Mouse (Mus musculus) adrenal gland, postnatal 4 days (tissue): Measurements from ENCODE around the gene Ptafr. TPM values are rescaled to one million over a fixed set of nuclear protein-coding genes. Genes with fewer than 3 reads are reported as not detected.
A peak's percentile ranks its signal among the peaks of the same experiment; 100 is the strongest.

Source experiments
- DNase-seq, 2 experiments: peaks; one replicate each; pipeline ENCODE4 v3.0.0; 2021 to 2022; ENCODE audit warnings: low spot score in 2 of 2, mixed read lengths in 2 of 2
- long read RNA-seq, 2 experiments: library from polyadenylated mRNA; stranded (forward); transcript quantifications; one replicate each; pipeline ENCODE4 v2.0.0; 2021
- total RNA-seq, 2 experiments: library from RNA; stranded (reverse); gene quantifications; 2 replicates each; pipeline ENCODE4 v1.2.3; 2021

The Ptafr gene
- total RNA-seq, result 1 to 10 TPM; 2.1 to 2.4 TPM
- long read RNA-seq, experiment 1, partial matches to known transcripts, result 0 of 1 reads
- long read RNA-seq, experiment 1, other reads (novel, unspliced or antisense), result 1 of 1 reads
- long read RNA-seq, experiment 2, partial matches to known transcripts, result 0 of 1 reads
- long read RNA-seq, experiment 2, other reads (novel, unspliced or antisense), result 1 of 1 reads

- no peak for DNase-seq
Measured at GRCm38 (mm10) chr4:132563965-132564364, at the start of gene Ptafr. TSS of gene Ptafr (plus strand) at chr4:132564067.

- DNase-seq, result peak; percentile 66 to 75
Measured at GRCm38 (mm10) chr4:132514555-132515135, 49.2 kb upstream of the Ptafr start.

- peak; percentile 57 to 79 for DNase-seq
Measured at GRCm38 (mm10) chr4:132515369-132516155, 48.3 kb upstream of the Ptafr start.

- DNase-seq, result no peak
Measured at GRCm38 (mm10) chr4:132518066-132518465, 45.8 kb upstream of the Ptafr start.

GRCm38 (mm10) chr4:132519188-132519587 is 44.7 kb upstream of the Ptafr start:
- DNase-seq, result no peak

- no peak for DNase-seq
Measured at GRCm38 (mm10) chr4:132524321-132524741, 39.5 kb upstream of the Ptafr start.

GRCm38 (mm10) chr4:132524808-132525207 is 39.1 kb upstream of the Ptafr start:
- DNase-seq, result no peak

- DNase-seq, result no peak
Measured at GRCm38 (mm10) chr4:132526678-132527077, 37.2 kb upstream of the Ptafr start.

- no peak for DNase-seq
Measured at GRCm38 (mm10) chr4:132527917-132528522, 35.8 kb upstream of the Ptafr start.

- no peak for DNase-seq
Measured at GRCm38 (mm10) chr4:132529344-132529743, 34.5 kb upstream of the Ptafr start.

GRCm38 (mm10) chr4:132530033-132530804 is 33.6 kb upstream of the Ptafr start:
- DNase-seq, result no peak

- no peak for DNase-seq
Measured at GRCm38 (mm10) chr4:132532496-132532895, 31.4 kb upstream of the Ptafr start.

- DNase-seq, result peak; percentile 65 to 76
Measured at GRCm38 (mm10) chr4:132532981-132533916, 30.6 kb upstream of the Ptafr start, which contains the start of gene Atpif1. TSS of gene Atpif1 (minus strand) at chr4:132533659.

GRCm38 (mm10) chr4:132535406-132536121 is 28.3 kb upstream of the Ptafr start, which contains the start of gene Dnajc8:
TSS of gene Dnajc8 (plus strand) at chr4:132535550.
- peak; percentile 88 for DNase-seq

- no peak for DNase-seq
Measured at GRCm38 (mm10) chr4:132539481-132539880, 24.4 kb upstream of the Ptafr start.

- DNase-seq, result no peak
Measured at GRCm38 (mm10) chr4:132541413-132541812, 22.5 kb upstream of the Ptafr start.

GRCm38 (mm10) chr4:132542724-132543123 is 21.1 kb upstream of the Ptafr start:
- DNase-seq, result no peak

GRCm38 (mm10) chr4:132545851-132546250 is 18.0 kb upstream of the Ptafr start:
- peak in 1 of 2 experiments; percentile 47 for DNase-seq

- no peak for DNase-seq
Measured at GRCm38 (mm10) chr4:132554221-132554620, 9.6 kb upstream of the Ptafr start.
